Mouse (Mus musculus) CD4-positive, CD25-positive, alpha-beta regulatory T cell, adult 2 months (primary cell): ENCODE results near the gene Mcoln2.
A peak's percentile ranks its signal among the peaks of the same experiment; 100 is the strongest.
"Not testable (repeated sequence)": the region's sequence is repeated elsewhere in the genome, so short reads cannot be mapped to it uniquely, and the experiment has no call there.

ENCODE experiments used
- DNase-seq: peaks from one replicate; pipeline ENCODE4 v3.0.0-alpha.2; 2012; ENCODE audit warnings: low read depth, low spot score

Gene Mcoln2

DNA sequence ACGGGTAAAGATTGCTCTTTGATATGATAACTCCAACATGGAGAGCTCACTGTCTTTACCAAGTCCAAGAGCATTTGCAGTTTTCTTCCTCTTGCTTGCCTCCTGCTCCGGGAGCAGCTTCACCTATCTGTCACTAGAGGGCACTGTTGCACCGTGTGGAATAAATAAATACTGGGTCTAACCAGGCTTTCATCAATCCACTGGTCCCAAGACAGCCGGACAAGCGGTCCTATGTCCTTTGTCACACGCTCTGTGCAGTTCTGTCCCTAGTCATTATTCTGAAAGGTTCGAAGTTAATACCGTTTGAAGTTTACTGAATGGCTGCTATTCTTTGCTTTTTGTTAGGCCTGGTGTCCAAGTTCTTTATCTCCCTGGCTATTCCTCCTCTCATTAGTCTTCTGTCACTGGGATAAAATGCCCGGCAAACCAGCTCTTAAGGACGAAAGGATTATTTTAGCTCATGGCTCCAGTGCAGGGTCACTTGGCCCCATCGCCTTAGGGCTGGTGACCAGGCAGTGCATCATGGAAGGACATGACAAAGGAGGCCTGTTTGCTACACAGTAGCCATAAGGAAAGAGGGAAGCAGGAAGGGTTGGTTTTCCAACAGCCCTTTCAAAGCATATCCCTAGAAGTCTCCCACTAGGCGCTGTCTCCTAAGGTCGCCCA is 35.5 kb downstream of the Mcoln2 start:
- DNase-seq, result peak; percentile 77

DNA sequence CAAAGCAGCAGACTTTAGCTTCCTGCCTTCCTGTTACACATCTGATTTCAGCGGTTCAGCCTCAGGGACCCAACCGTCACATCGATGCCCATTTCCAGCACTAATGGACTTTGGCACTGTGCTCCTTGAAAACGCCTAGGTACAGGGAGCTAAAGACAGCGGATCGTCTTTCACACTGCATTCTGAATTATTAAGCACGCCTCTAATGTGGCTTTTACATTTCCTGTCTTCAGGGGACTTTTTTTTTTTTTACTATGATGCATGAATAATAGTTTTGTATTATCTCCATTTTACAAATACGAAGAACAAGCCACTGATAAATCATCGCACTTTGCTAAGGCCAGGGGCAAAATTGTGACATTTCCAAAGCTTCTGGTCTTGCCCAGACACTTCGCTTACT is 36.4 kb downstream of the Mcoln2 start:
- DNase-seq, result peak; percentile 25

DNA sequence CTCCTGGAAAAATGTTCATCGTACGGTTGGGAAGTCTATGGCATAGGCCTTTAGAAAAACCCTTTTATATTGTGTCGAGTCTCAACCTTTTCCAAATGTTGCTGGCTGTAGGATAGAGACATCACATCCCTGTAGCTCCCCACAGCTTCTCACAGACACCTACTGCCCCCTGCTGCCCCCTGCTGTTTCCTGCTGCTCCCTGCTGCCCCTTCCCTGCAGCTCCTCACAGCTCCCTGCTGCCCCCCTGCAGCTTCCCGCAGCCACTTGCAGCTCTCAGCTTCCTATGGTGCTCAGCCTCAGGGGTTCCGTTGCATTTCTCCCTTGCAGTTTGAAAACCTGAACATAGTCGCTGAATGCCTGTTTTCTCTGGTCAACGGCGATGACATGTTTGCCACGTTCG is 40.3 kb downstream of the Mcoln2 start:
- peak; percentile 34 for DNase-seq

DNA sequence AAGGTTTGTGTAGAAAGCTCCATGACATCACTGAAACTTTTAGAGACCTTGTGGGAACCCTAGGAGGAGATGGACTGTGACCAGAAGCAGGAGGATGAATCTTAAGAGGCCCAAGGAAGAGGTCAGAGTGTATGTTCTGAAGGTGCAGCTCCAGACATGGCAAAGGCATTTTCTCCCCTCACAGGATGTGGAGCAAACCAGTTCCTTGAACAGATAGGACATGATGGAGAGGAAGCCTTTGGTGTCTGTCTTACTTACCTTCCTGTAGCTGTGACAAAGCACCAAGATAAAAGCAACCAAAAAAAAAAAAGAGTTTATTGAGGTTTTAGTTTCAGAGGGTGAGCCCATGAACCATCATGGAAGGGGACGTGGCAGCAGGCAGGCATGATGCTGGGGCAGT is 42.9 kb downstream of the Mcoln2 start:
- peak; percentile 33 for DNase-seq

DNA sequence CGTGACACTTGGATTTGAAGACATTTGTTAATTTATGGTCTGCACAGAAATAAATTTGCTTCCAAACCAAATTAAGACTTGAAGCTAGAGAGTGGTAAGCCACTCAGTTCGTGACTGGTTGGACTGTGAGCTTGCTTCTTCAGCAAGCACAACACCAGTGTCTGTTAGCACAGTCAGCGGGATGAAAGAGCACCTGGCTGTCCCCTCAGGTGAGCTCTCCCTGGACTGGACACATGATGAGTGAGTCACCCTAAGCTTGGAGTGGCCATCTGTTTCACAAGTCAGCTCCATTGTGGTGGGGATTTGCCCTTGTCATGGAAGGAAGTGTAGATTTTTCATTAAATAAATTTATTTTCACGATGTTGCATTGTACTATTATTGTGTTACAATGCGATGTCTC is 45.5 kb downstream of the Mcoln2 start:
- no peak for DNase-seq

DNA sequence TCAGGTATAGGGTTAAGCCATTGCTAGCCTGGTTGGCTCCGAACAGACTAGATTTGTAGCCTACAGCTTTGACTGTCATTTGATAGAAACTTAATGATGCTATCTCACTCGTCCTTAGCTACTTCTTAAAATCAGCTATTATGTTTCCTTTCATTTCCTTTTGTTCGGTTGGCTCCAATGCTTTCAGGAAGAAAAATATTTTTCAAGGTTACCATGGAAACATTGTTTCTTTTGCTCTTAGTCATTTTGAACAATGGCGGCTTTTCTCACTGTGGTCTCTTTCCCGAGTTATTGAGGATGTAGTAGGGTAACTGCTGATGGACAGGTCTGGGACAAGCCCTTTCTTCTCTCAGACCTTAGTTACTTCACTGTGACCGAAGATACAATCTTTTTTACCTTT is 46.7 kb downstream of the Mcoln2 start:
- DNase-seq, result no peak

DNA sequence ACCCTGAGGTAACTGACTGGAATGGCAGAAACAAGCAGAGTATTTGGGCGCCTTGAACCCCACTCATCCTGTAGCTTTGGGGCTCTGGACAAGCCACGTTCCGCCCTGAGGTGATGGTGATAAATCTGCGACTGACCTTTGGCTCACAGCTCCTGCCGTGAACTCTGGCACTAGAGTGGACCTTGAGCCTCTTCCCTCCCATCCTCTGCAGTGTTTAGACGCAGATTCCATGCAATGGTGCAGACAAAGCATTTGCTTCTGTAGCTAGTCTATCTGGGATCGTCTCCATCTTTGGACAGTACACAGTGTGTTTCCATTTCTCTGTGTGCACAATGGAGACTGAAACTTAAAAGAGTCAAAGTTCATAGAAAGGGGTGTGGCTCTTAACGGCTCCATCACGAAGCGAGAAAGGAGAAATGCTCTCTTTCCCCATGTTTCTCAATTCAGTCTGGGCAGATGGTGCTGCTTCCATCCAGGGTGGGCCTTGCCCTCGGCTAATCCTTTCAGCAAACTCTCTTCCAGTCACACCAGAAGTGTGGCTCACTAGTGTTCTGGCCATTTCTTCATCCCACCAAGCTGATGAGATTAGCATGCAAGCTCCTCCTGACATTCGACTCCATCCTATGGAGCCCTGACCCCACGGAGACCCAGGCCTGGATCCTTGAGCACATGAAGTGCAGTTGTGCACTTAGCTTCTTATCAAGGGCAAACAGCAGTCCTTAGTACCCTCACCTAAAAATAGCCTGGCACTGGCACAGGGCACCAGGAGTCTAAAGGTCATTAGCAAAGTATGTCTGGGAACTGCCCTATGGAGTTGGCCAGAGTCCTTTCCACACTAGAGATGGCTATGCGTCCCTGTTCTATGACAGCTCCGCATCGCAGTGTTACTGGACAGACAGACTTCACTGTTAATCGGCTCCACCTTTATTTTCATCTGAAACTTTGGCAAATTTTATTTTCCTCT is 47.4 kb downstream of the Mcoln2 start:
- DNase-seq, result no peak

DNA sequence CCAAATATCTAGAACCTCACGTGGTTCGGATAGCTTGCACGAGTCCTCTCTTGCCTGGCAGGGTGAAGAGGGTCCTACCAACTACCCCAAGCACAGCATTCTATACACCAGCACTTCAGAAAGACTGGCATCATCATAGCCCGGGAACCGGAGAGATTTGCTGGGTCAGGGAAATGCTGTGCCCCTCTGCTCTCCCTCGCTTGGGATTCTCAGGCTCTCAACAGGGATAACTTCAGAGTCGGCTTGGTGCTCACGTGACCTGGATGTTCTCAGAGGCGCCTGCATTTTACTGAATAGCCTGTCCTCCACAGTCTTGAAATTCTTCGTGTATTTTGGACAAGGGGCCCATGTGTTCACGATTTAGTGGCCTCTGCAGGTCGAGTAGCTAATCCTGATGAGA is 48.2 kb downstream of the Mcoln2 start:
- DNase-seq, result no peak

DNA sequence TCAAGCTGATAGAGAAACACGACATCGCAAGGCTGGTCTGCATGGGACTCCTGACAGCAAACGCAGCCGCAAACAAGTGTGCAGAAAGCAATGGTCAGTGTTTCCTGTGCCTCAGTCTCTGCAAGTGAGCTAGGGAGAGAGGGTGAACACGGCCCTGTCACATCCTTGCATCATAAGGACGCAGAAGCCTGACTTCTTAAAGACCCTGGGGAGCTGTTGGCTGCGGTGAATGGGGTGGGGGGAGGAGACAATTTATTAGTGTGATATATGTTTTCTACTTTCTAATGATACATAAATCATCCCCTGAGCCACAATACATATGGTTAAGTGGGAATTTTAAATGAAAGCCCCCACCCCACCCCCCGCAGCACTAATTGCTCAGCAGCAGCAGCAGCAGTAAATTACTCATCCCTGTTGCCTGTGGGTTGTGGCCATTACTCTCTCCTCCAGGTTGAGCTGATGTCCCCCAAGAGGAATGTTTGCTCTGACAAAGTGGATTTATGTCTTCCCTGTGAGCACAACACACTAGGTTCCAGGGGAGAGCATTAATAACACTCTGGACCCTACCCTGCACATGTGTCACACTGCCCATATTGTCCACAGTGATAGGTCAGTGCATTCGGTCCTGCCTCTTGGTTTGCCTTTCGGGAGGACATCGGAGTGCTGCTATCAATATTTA is 49.3 kb downstream of the Mcoln2 start:
- DNase-seq, result no peak

DNA sequence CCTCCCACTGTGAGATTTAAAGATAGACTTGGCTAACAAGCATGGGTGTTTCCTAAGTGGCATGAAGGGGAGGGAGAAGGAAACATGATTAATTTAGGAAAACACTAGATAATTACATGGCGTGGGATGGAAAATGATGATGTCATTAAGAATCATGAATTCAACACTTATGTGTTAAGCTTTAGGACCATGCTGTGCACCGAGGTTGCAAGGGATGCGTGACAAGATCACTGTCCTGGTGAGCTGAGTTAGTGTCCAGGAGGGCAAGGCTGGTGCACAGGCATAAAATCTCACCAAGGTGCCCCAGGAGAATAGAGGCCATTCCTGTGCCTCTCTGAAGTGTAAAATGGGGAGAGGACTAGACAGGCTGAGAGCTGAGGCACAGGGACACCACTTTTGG is 49.9 kb downstream of the Mcoln2 start:
- DNase-seq, result no peak

DNA sequence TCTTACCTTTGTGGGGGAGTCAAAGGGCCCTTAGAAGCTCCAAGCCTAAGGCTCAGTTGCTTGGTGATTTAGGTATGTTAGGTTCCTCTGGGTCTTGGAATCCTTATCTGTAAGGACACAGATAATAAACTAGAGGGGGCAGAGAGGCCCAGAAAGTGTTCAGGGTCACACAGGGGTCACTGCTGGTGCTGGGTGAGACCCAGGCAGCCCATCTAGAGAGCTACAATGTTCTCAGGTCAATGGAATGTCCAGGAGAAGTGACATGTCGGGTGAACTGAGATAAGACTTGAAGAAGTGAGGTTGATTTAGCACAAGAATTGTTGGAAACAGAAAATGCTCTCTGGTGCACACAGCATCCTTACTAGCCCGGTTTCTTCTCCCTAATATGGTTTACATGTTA is 54.7 kb downstream of the Mcoln2 start:
- no peak for DNase-seq

DNA sequence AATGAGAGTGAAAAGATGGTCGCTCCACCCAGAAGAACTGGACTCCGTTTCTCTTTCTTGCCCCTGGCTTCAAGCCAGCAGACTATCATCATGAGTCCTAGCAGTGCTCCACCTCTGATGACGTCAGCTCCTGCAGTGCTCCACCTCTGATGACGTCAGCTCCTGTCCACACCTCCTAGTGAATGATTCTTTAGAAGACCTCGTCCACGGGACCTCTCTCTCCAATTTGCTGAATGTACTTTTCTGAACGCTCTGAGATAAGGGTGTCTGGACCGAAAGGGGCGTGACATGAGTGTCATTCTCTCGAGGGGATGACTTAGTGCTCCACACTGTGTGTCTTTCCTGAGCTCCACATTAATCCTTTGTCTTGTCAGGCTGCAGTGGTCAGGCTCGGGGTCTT is 55.7 kb downstream of the Mcoln2 start:
- DNase-seq, result no peak

DNA sequence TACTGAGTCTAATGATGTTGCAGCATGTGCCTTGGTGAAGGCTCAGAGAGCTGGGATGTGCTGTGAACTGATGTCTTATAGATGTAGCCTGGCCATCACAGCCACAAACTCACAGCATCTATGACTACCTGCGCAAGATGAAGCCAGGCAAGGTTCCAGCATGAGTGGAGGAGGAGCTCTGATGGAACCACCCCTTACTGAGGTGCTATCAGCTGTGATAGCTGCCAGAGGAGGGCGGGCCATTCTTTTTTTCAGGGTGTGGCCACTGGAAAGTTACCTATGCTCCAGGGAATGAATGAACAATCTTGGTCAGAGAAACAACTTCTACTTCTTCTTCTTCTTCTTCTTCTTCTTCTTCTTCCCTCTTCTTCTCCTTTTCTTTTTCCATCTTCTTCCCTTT is 57.0 kb downstream of the Mcoln2 start:
- DNase-seq, result no peak

DNA sequence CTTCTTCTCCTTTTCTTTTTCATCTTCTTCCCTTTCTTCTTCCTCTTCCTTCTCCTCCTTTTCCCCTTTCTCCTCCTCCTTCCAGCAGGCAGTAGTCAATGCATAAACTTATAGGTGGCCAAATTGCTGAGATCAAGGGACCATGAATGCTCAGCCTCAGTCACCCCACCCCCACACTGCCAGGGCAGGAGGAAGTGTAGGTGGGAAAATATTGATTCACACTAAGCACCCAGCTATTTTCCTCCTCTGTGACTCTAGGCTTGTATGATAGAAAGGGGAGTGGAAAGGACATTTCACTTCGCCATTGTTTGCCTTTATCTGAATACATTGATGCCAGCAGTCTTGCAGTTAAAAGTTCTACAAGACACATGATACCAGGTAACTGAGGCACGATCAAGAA is 57.8 kb downstream of the Mcoln2 start:
- no peak for DNase-seq

DNA sequence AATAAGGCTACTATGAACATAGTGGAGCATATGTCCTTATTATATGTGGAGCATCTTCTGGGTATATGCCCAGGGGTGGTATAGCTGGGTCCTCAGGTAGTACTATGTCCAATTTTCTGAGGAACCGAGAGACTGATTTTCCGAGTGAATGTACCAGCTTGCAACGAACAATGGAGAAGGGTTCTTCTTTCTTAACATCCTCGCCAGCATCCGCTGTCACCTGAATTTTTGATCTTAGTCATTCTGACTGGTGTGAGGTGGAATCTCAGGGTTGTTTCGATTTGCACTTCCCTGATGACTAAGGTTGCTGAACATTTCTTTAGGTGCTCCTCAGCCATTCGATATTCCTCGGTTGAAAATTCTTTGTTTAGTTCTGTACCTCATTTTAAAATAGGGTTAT is 60.1 kb downstream of the Mcoln2 start:
- DNase-seq, result not testable (repeated sequence)

DNA sequence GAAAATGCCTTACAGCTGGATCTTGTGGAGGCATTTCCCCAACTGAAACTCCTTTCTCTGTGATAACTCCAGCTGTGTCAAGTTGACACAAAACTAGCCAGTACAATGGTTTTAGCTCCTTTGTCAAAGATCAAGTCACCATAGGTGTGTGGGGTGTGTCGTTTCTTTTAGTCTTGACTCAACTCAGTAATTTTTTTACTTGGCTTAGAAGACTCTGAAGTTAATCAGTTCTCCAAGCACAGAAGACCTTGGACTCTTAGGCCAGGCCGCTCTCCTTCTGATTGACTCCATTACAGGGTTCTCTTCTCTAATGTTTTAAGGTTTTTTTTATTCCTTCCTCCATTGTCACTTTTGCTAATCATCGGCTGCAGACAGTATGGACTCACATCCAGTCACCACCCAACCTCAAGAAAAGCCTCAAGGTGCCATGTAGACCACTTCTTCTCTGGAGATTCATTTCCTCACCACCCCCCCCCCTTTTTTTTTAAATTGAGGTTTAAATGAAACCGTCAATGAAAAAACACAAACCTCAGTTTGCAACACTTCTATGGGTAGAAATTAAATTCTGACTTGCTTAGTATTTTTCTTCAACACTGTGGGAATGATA is 61.6 kb downstream of the Mcoln2 start:
- DNase-seq, result no peak

DNA sequence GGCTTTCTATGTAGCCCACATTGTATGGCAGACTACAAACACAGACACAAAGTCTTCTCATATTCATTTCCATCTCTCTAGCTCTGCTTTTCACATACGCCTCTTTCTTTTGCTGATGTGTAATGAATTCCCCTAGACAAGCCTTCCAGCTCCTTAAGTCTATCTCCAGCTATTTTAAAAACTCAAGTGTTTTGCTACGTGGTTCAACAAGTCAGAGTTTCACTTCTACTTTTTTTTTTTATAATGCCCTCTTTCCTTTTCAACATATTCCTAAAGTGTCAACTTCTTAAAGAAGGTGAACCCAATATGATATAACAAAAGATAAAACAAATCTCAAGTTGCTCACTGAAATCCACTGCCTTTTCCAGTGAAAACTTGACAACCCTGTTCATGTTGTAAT is 62.3 kb downstream of the Mcoln2 start:
- DNase-seq, result no peak

DNA sequence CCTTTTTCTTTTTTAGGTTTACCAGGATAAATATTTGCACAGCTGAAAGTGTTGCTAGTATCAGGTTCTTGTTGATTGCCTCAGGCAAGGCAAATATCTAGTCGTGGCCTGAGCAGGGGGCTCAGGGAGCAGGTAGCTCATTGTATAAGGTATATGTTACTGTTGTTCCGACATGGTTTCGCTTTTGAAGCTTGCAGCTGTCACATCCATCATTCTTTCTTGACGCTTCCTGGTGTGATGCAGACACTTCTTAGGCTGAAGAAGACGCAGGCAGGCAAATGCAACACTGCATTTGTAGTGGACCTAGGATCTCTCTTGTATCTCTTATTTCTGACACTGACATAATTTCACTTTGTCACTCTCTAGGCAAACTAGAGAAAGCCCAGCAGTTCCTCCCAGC is 63.7 kb downstream of the Mcoln2 start:
- DNase-seq, result no peak

DNA sequence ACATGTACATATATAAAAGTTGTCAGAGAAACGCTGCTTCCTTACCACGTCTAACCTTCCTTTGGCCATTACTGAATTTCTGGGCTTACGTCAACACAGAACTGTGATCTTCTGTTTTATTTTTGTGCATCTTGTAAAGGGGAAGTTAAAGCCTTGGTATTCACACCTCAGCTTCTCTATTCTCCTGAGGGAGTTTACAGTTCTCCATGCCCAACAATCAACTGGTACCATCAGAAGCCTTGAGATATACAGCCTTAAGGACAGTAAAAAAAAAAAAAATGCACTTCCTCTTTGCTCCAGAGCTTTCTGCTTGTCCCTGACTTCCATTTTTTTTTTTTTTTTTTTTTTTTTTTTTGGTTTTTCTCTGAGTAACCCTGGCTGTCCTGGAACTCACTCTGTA is 66.9 kb downstream of the Mcoln2 start:
- no peak for DNase-seq

DNA sequence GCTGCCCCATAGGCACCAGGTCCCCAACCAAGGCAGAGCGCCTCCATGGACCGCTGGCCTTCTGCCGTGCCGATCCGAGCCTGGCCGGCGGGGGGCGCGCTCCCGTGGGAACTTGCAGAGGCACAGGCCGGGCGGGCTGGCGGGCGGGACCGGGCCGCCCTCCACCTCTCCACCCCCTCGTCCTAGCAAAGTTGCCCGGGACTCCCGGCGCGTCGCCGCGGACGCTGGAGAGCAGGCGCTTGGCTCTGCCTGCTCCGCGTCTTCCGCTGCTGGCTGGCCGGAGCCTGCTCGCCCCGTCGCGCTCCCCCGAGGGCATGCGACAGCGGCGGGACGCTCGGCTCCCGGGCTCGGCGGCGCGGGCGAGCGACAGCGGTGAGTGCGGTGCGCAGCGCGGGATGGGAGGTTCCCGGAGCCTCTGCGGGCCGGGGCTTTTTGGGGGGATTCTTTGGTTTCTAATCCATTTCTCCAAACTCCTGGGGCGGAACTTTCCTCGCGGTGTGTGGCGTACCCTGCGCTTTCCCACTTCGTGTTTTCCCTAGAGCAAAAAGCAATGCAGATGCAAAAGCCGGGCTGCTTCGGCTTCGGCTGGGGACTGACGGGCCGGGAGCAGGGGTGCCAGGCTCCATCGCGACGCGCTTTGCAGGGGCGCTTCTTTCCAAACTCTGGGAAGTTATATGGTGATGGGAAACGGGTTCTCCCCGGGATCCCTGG is 71.3 kb downstream of the Mcoln2 start, which contains the start of gene Lpar3:
Gene Lpar3, plus strand, starts transcription at position 188 of the 711 bp plus-strand sequence.
- peak; percentile 20 for DNase-seq

DNA sequence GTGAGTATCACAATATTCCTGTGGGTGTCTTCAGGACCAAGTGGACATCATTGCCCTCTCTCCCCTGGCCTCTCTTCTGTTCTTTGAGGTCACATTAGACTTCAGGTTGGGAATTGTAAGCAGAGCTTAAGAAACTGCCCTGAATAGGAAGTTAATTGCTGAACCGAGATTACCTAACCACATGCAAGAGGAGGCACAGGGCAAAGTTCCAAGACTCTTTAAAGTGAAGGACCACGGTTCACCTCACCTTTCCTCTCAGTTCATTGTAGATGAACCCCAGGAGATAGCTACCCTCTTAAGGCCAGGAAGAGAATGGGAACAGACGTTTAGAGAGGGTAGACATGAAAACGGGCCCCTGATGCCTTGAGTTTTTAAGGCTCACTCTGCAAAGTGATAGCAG is 74.6 kb downstream of the Mcoln2 start:
- DNase-seq, result no peak
